Mouse (Mus musculus): ENCODE data around the gene Hoxc12.

DNA sequence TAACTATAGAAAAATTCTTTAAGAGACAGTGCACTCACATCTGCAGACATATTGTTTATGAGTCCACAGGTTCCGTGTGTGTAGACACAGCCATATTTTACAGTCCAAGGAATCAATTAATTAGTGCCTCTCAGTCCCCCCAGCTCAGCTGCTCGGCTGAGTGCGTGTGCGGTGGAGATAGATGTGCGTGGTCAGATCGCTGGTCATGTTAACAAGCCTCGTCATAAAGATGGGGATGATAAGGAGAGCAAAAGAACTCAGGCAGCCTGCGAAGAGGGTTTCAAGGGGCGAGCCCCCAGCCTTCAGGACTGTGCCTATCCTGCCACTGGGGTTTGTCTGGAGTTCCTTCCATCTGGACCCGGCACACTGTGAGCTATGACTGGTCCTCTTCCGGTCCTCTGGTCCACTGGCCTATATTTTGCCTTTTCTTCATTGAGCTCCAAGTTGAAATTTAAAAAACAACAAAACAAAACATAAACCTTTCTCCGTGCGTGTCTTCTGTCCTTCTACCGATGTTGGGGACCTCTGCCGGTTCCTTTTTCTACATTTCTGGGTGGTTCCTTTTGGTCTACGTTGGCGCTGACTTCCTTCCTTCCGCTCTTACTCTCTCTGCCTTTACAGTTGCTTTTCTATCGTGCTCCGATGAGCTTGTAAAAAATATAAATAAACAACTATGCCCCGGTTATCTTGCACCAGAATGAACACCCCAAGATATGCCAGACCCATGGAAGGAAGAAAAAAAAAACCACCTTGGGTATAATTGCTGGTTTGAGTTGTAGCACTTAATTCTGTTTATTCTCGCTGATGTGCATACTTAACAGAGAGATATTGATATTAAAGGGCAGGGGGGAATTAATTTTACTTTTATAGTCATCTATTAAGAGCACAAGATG, 8.9 kb downstream of the Hoxc12 start:
- TF ChIP-seq GATA1 (IDR thresholded peaks at IDR 0.05; ENCODE audit: low read length) (no peak), TAL1 (IDR thresholded peaks at IDR 0.05; ENCODE audit: low read length) (no peak)

Measured in erythroblast, embryonic 14.5 days (primary cell).